ENCODE assay signal across 25 mouse cellular contexts in the genomic region with DNA sequence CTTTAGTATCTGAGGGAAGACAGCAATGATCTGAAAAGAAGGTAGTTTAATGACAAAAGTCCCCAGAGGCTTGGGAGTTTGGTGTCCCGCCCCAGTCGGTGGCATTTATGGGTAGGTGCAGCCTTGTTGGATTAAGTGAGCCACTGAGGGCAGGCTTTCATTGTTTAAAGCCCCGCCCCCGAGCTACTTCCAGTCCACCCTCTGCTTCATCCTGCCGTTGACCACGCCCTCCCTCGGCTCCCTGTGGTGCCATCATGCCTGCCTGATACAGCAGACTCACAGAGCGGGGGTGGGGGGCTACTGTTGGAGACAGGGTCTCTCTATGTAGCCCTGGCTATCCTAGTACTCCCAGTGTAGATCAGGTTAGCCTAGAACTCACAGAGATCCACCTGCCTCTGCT. TPM values are rescaled to one million over a fixed set of nuclear protein-coding genes. Genes with fewer than 3 reads are reported as not detected.
DNase-seq lines count a peak whose midpoint lies in the region; ATAC-seq and TF ChIP-seq lines count a peak whose summit lies in the region.
"Had no signal": no experiment of that assay in that cellular context is flagged by ENCODE, and none has a peak within 500 bp of the region (broad histone marks: within the 10 kb centered on the region; RNA-seq: fewer than 3 reads in every experiment).

No protein-coding gene starts in this region.

- H3K9ac ChIP-seq in liver, embryonic 14.5 days (replicated peaks): no peak overlapping the region
- H3K9ac ChIP-seq: embryonic facial prominence, embryonic 12.5 days; forebrain, embryonic 13.5 days; heart, embryonic 15.5 days; lung, embryonic 14.5 days; neural tube, embryonic 13.5 days had no signal

- TF ChIP-seq EP300 in liver, embryonic 14.5 days (IDR thresholded peaks at IDR 0.05; ENCODE audit: low read depth): no peak

- 50% methylated on average over 8 of the region's 8 CpGs for WGBS in liver, embryonic 14.5 days (ENCODE audit: insufficient replicate concordance)

- peak; percentile 24 for DNase-seq in embryo, embryonic 10 days (ENCODE audit: low spot score)
- no peak for DNase-seq in embryo, embryonic 11 days
- peak; percentile 84 for DNase-seq in WW6 (ENCODE audit: low read depth, low spot score)
- no peak for DNase-seq in liver, embryonic 14.5 days (ENCODE audit: low read depth in 3 of 3, low spot score in 3 of 3)
- DNase-seq in urinary bladder, adult 2 months (ENCODE audit: low spot score): no peak
- DNase-seq in left cerebral cortex, adult 8-10 months (ENCODE audit: low spot score in 2 of 2): no peak
- no peak for DNase-seq in adrenal gland, postnatal 14 days
- DNase-seq: cerebellum, adult 2 months; cerebellum, postnatal 36 days; gastrocnemius, postnatal 25 days; heart, postnatal 4 days; kidney, adult 18-20 months; lung, embryonic 14.5 days; lung, postnatal 4 days; right cerebral cortex, postnatal 14 days; spleen, adult 18-20 months had no signal

- no peaks in the 10 kb centered on the region for H3K9me3 ChIP-seq in E14TG2a.4 (ENCODE audit: low read length)
- H3K9me3 ChIP-seq in liver, embryonic 14.5 days (ENCODE audit: control insufficient read depth, low read length): no peaks in the 10 kb centered on the region
- H3K9me3 ChIP-seq: embryonic facial prominence, embryonic 12.5 days; forebrain, embryonic 13.5 days; heart, embryonic 15.5 days; neural tube, embryonic 13.5 days had no signal

- TF ChIP-seq CTCF in E14TG2a.4 (conservative IDR thresholded peaks at IDR 0.05; ENCODE audit: low read length): no peak
- no peak for TF ChIP-seq CTCF in liver, embryonic 14.5 days (IDR thresholded peaks at IDR 0.05; ENCODE audit: low read depth)

- no peaks in the 10 kb centered on the region for H3K27me3 ChIP-seq in E14TG2a.4 (ENCODE audit: insufficient read depth, low read length)
- H3K27me3 ChIP-seq in liver, embryonic 14.5 days (ENCODE audit: control insufficient read depth, insufficient read depth, low read length): no peaks in the 10 kb centered on the region
- H3K27me3 ChIP-seq: embryonic facial prominence, embryonic 12.5 days; forebrain, embryonic 13.5 days; heart, embryonic 15.5 days; neural tube, embryonic 13.5 days had no signal

- ATAC-seq in liver, embryonic 14.5 days (ENCODE audit: insufficient read depth): peak; percentile 56; the same call in 1 of the 2 replicates
- ATAC-seq: forebrain, embryonic 13.5 days; hindbrain, embryonic 16.5 days had no signal

- H3K4me3 ChIP-seq in E14TG2a.4 (replicated peaks; ENCODE audit: low read length): peak overlapping the region; percentile 75
- H3K4me3 ChIP-seq in liver, embryonic 14.5 days (ENCODE audit: insufficient read depth in 1 of 2, low read depth in 2 of 2, low read length in 2 of 2): no peak overlapping the region
- H3K4me3 ChIP-seq: embryonic facial prominence, embryonic 12.5 days; erythroblast, embryonic 14.5 days; forebrain, embryonic 13.5 days; heart, embryonic 15.5 days; neural tube, embryonic 13.5 days had no signal

- H3K27ac ChIP-seq in liver, embryonic 14.5 days: no peak overlapping the region
- H3K27ac ChIP-seq: embryonic facial prominence, embryonic 12.5 days; forebrain, embryonic 13.5 days; heart, embryonic 15.5 days; kidney, postnatal 0 days; neural tube, embryonic 13.5 days had no signal

- H3K4me1 ChIP-seq in E14TG2a.4 (replicated peaks; ENCODE audit: low read depth, low read length): peaks cover 92% of the 10 kb centered on the region
- H3K4me1 ChIP-seq in liver, embryonic 14.5 days (replicated peaks; ENCODE audit: control insufficient read depth in 2 of 2, insufficient read depth in 2 of 2, low read length in 1 of 2): peaks cover 0 to 7% of the 10 kb centered on the region in 2 experiments; a peak in 2 of 4 replicates
- H3K4me1 ChIP-seq: forebrain, embryonic 13.5 days; neural tube, embryonic 13.5 days had no signal

- no peak overlapping the region for H3K4me2 ChIP-seq in liver, embryonic 14.5 days (ENCODE audit: low read depth)
- H3K4me2 ChIP-seq: embryonic facial prominence, embryonic 12.5 days; forebrain, embryonic 13.5 days; heart, embryonic 15.5 days; lung, embryonic 14.5 days; midbrain, embryonic 11.5 days; neural tube, embryonic 13.5 days had no signal

- peaks cover 58% of the 10 kb centered on the region for H3K36me3 ChIP-seq in E14TG2a.4 (ENCODE audit: insufficient read depth, low read length)
- H3K36me3 ChIP-seq in liver, embryonic 14.5 days (replicated peaks; ENCODE audit: control insufficient read depth, insufficient read depth, low read depth): no peaks in the 10 kb centered on the region; the same call in none of the 2 replicates

RNA-seq across cellular contexts. Expression of a gene that starts 9.4 kb away (rescaled TPM):
- polyA plus RNA-seq in liver, embryonic 14.5 days (2012; rRNA removed): 5.9 and 7.9 TPM in 2 replicates
- polyA plus RNA-seq in liver, embryonic 14.5 days (2014; fragmentation: Nextera tagmentation; extraction: Ambion mirVana): 9.6 and 9.7 TPM in 2 replicates
- polyA plus RNA-seq in urinary bladder, adult 2 months (2012; rRNA removed): 32.9 and 37.5 TPM in 2 replicates
- 10 to 100 TPM; 24.6 to 30.2 (median 28.9) TPM for total RNA-seq in left cerebral cortex, adult 8-10 months (2022)
- total RNA-seq in adrenal gland, postnatal 14 days (2021): 18.6 and 20.5 TPM in 2 replicates

RNA-seq across cellular contexts. Expression of a gene that starts 9.5 kb away (rescaled TPM):
- polyA plus RNA-seq in liver, embryonic 14.5 days (2012; rRNA removed): 2.2 and 2.9 TPM in 2 replicates
- 4.8 and 4.9 TPM in 2 replicates for polyA plus RNA-seq in liver, embryonic 14.5 days (2014; fragmentation: Nextera tagmentation; extraction: Ambion mirVana)
- 7.0 and 7.7 TPM in 2 replicates for polyA plus RNA-seq in urinary bladder, adult 2 months (2012; rRNA removed)
- 10 to 100 TPM; 10.2 to 15.0 (median 11.0) TPM for total RNA-seq in left cerebral cortex, adult 8-10 months (2022)
- 21.4 and 24.3 TPM in 2 replicates for total RNA-seq in adrenal gland, postnatal 14 days (2021)

RNA-seq across cellular contexts. Expression of a gene that starts 18.1 kb away (rescaled TPM):
- polyA plus RNA-seq in liver, embryonic 14.5 days (2012; rRNA removed): 1.2 and 1.6 TPM in 2 replicates
- 0.88 and 1.5 TPM in 2 replicates for polyA plus RNA-seq in liver, embryonic 14.5 days (2014; fragmentation: Nextera tagmentation; extraction: Ambion mirVana)
- polyA plus RNA-seq in urinary bladder, adult 2 months (2012; rRNA removed): 7.4 and 8.1 TPM in 2 replicates
- total RNA-seq in left cerebral cortex, adult 8-10 months (2022): 1 to 10 TPM in 3 of 4 experiments, under 1 TPM in 1; 0.67 to 1.2 (median 1.1) TPM
- 5.6 and 6.0 TPM in 2 replicates for total RNA-seq in adrenal gland, postnatal 14 days (2021)
- polyA plus RNA-seq: erythroblast, embryonic 14.5 days had no signal

RNA-seq across cellular contexts. Expression of a gene that starts 35.1 kb away (rescaled TPM):
- 0.03 and 0.06 TPM in 2 replicates for polyA plus RNA-seq in liver, embryonic 14.5 days (2012; rRNA removed)
- polyA plus RNA-seq in liver, embryonic 14.5 days (2014; fragmentation: Nextera tagmentation; extraction: Ambion mirVana): 0.06 TPM in 1 of 2 replicates, not detected in the other
- not detected in 2 replicates for polyA plus RNA-seq in urinary bladder, adult 2 months (2012; rRNA removed)
- 1 to 10 TPM; 3.4 to 6.9 (median 5.3) TPM for total RNA-seq in left cerebral cortex, adult 8-10 months (2022)
- total RNA-seq in adrenal gland, postnatal 14 days (2021): 0.07 TPM in 1 of 2 replicates, not detected in the other
- polyA plus RNA-seq: erythroblast, embryonic 14.5 days had no signal

Comparison
In these comparisons a context has a peak if more than half of its experiments do, and no peak if none do; other contexts are left out.
1. DNase-seq: peak in embryo, embryonic 10 days (single experiment) and WW6 (single experiment); none in embryo, embryonic 11 days (single experiment), liver, embryonic 14.5 days (0 of 3), urinary bladder, adult 2 months (single experiment), left cerebral cortex, adult 8-10 months (0 of 2) and adrenal gland, postnatal 14 days (single experiment).